Mouse (Mus musculus) cerebellum, postnatal 14 days (tissue): ENCODE results near the gene Scgb2b20.
"Not testable (repeated sequence)": the region's sequence is repeated elsewhere in the genome, so short reads cannot be mapped to it uniquely, and the experiment has no call there.

Experiments used
- DNase-seq, 2 experiments: peaks; one replicate each; pipeline ENCODE4 v3.0.0; 2021; ENCODE audit warnings: mixed read lengths in 2 of 2

Scgb2b20 gene

DNA sequence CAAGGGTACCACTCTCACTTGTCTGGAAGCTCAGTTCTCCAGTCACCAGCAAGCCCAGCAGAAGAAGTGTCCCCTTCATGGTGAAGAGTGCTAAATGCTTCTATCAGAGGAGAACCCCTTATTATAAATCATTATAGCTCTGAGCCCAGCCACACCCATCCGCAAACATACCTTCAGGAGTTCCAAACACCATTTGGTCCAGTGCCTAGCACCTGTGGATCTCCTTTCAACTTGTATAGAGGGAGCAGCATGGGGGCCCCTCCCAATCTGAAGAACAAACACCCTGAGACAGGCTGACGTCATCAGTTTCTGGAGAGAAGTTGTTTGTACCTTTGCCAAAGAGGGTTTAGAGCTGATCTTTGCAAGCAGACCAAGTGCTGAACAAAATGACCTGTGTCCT, at the start of gene Scgb2b20:
TSS of gene Scgb2b20 (minus strand) at position 101 of the 400 bp plus-strand sequence.
- DNase-seq, result not testable (repeated sequence)

DNA sequence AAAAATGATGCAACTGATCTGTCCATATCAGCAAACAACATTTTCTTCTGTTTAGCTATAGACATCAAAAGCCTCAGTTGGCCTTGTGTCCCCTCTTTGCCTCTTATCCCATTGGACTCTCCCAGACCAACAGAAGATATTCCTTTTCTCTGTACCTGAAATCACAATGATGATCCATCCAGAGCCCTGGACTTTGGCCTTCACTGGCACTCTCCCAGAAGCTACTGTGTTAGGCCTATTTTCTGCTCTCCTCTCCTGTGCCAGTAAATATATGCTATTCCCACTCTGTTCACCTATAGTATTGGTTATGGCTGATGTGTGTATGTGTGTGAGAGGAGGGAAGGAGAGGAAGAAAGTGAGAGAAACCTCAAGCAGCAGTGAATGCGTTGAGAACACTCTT, 43.6 kb upstream of the Scgb2b20 start:
- not testable (repeated sequence) for DNase-seq

DNA sequence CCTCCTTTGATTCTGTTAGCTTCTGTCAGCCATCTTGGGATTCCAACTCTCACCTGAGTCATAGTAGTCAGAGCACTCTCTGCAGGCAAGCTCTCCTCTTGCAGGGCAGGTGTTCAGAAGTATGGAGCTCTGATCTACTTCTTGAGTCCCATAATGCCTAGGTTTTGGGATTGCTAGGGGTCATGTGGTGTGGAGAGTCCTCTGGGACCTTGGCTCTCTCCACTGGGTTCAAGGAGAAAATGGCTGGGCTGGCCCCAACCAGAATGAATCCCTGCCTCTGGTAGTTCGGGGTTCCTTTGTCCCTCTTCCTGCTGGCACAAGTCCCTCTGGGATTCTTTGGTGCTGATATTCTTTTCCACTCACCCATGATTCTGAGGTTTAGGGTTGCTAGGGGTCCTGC, 35.5 kb upstream of the Scgb2b20 start:
- DNase-seq, result no peak

DNA sequence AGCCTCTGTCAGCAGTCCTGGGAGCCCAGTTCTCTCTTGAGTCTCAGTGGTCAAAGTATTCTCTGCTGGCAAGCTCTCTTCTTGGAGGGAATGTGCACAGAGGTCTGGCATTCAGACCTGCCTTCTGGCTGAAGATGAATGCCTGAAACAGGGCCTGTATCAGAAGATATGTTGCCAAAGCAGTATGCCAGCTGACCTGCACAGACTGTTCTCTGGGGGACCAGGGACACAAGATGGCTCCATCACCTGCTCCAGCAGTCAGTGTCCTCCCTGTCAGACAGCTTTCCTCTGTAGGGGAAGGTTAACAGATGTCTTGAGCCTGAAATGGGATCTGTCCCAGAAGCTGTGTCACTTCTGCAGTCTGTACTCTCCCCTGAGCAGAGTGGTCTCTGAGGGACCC, 33.6 kb upstream of the Scgb2b20 start:
- not testable (repeated sequence) for DNase-seq

DNA sequence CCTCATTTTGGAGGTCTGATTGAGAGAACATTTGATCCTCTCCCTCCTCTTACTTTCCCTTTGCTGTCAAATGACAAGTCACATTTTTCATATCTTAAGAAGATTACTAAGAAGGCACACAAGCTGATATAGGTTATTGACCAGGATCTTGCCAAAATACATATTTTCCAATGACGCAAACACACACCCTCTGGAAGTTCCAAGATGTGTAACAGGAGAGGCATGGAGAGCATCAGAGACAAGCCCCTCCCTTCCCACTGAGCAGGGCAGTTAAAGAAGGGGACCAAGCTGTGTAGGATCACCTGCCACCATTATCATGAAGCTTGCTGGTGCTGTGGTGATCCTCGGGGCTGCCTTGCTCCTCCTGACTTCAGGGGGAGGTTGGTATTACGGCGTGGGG, 6.8 kb upstream of the Scgb2b20 start, which contains the start of gene Scgb1b20:
TSS of gene Scgb1b20 (plus strand) at position 301 of the 400 bp plus-strand sequence.
- DNase-seq, result not testable (repeated sequence)
